Mouse (Mus musculus) cortical plate, adult 2 months (tissue): Measurements from ENCODE around the gene Six1.

Experiments used
- CTCF ChIP-seq: fragments of 200-500 bp; IDR thresholded peaks from 2 replicates; pipeline ENCODE4 v1.5.1; 2011; ENCODE audit warnings: mild to moderate bottlenecking, control low read depth, low read length; ENCODE audit not compliant: insufficient read depth; ENCODE audit errors: extremely low read depth
- POLR2A ChIP-seq: fragments of 200-500 bp; IDR thresholded peaks from 2 replicates; pipeline ENCODE4 v1.6.1; 2011; ENCODE audit warnings: mild to moderate bottlenecking, low read length, control low read depth; ENCODE audit not compliant: insufficient read depth; ENCODE audit errors: extremely low read depth

DNA sequence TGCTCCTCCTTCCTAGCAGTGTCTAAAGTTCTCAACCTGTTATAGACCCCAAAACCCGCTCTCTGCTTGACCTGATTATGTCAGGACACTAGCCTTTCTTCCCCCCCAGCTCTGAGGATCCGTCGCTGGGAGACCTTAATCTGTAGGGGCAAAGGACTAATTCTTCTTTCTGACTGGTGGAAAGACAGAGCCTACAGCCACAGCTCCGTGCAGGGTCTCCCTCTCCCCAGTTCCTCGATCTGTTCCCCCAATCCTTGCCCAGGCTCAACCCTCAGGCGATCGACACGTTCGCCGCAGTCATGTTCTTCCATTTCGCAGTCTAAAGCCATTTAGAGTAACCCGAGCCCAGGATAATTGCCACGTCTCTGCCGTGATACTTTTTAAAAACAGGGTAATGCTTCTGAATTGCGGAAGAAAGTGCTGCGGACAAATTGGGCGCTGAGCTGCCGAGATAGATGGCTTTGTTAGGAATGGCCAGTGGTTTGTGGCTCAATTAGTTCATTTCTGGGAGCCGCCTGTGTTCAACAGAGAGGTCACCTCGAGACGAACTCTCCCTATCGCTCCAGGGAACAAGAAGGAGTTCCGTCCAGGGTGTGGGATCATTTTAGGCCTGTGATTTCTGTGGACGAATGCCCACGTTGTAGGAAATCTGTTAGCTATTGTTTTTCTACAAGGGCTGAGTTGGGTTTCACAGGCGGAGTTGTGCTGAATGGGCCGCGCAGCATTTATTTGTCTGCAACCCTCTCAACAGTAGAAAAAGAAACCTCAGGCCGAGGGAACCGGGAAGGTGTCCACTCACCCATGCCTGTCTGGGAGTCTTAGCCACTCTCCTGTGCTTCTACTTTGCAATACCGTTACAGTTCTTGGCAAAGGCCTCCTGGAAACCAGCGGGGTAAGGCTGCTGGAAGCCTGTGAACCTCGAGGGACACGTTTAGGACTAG, 766 bp downstream of the Six1 start:
- TF ChIP-seq CTCF (no peak), POLR2A (no peak)
